Mouse (Mus musculus) fibroblast of lung, adult 2 months (primary cell): ENCODE data around the gene Aplf.

Experiments
- DNase-seq: peaks from one replicate; pipeline ENCODE4 v3.0.0-alpha.2; 2011; ENCODE audit warnings: low read depth

Gene Aplf

DNA sequence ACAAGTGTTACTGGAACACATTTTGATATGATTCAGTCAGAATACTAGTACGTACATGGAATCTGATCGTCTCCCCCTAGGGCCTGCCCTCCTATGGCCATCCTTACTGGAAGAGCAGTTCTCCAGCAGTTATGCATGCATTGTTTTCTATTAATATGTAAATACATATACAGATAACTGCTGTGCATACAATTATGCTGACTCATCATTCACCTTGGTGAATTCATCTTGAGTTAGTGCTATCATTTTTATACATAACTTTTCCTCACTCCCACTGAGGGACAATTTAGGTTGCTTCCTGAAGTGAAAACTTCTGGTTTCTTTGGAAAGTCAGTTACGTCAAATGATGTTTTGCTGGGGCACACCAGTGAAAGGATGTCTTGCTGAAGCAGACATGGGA is 48.8 kb downstream of the Aplf start:
- no peak for DNase-seq

DNA sequence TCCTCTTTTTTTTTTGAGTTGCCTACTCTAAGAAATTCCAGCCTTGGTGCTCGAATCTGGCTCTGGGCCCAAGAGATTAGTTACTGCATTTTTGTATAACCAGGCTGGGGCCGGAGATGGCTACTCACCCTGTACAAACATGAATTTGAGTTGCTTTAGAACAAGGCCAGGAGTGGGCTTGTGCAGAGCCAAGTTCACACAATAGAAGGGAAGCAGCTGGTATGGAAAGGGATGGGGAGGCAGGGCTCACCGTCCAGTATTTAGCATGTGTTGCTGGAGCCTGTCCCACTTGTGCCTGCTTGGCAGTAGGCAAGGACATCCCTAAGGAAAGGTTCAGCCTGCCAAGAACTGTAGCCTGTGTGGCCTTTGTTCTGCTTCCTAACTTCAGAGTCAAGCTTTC is 50.7 kb downstream of the Aplf start:
- DNase-seq, result peak; percentile 35

DNA sequence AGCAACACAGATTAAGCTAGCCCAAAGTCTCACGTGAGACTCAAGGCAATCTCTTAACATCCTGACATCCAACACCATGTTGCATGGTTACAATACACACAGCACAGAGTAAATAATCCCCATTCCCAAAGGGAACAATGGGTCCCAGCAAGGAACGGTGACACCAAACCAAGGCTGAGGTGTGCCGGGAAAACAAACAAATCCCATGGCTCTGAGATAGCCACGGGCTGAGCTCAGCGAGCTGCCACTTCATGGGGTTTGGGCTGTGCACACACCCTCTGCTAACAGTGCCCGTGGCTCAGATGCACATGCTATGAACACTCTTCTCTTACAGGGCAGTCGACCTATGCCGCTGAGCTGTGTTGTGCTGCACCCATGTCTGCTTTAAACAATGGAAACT is 54.0 kb downstream of the Aplf start:
- no peak for DNase-seq

DNA sequence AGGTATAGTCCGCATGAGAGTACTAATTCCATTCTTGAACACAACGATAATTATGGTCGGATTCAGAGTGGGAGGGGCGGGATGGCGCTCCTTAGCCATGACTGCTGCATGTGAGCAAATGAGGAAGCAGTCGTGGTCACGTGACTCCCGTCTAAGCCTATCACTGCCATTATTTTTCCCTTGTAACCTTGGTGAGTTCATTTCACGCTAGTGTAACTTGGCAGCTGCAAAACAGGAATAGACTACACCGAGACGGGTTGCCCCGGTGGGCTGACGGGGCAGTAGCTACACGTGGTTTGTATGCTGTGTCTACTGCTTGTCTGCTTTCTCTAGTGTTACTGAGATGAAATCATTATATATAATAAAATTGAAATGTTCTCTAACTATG is 56.3 kb downstream of the Aplf start:
- DNase-seq, result no peak

DNA sequence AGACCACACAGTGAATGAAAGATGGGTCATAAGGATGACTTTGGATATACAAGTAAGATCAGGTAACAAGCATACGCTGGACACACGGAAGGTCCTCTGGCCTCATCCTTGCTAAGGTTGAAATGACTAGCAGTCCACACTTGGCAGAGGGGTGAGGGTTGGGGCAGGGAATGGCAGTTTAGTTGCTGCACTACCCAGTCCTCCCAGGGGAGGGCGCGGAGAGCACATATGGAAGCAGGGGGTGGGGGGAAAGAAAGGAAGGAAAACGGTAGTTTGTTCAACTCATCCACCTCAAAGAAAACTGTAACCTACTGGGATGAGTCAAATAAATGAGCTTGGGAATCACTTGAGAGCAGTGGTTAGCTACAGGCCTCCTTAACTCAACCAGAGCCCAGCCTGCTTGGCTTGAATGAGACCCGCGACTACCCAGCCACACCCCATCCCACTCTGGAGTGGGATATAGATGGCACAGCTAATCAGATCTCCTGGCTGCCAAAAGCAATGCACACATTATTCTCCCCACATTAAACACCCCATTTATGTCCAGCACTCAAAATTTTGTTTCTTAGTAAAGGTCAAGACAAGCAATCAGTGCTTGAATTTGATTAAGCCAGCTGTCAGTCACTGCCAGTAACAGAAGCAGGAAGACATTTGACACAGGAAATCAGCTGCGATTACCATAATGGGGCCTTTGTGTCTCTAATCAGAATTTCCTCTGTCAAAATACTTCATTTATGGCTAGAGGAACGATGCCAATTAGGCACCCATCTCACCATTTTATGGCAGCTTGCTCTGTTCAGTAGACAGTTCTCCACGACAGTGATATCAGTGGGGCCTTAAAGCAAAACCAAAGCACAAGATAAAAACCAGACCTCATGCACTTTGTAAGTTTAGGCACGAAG is 56.9 kb downstream of the Aplf start:
- DNase-seq, result no peak

DNA sequence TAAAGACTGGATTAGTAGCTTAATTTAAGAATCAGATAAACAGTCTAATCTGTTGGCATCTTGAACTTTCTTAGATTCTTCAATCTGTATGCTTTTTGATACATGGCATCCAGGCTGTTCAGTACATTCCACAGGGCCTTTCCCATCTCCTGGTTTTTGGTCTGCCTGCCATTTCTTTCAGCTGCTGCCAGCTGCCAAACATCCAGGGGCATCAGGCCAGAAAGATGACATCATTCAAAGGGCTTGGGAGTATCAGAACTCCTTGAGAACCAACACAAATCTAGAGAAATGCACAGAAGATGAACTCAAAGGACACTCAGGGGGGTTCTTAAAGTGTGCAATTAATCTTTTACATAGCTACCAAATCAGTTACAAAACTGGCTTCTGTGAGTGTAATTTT is 72.2 kb downstream of the Aplf start:
- no peak for DNase-seq

DNA sequence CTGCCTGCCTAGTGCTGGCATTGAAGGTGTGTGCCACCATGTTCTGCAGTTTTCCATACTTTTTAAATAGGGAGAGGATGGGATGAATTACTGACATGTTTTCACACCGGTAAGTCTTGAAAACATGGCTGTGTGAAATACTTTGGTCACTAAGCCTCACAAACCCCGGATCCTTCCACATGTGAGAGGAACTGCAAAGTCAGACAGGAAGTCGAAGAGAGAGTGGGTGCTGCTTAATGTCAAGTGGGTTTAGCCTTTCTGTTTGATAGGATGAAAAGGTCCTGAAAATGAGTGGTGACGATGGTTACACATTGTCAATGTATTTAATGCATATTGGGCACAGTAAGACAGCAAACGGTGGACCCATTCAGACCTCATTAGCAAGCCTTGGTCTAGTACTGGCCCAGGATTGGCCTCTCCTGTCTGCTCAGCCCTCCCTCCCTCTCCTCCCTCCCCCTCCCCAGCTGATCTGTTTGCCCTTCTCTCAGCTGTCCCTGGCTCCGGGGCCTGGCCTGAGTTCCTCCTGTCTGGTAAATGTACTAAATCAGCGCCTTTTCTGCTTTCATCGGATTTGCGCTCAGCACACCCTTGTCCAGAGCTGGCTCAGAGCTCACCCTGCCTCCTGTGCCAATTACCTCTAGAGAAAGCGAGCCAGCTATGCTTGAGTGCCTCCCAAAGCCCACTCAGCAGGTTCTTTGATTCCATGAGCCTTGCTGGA is 74.7 kb downstream of the Aplf start:
- DNase-seq, result no peak

DNA sequence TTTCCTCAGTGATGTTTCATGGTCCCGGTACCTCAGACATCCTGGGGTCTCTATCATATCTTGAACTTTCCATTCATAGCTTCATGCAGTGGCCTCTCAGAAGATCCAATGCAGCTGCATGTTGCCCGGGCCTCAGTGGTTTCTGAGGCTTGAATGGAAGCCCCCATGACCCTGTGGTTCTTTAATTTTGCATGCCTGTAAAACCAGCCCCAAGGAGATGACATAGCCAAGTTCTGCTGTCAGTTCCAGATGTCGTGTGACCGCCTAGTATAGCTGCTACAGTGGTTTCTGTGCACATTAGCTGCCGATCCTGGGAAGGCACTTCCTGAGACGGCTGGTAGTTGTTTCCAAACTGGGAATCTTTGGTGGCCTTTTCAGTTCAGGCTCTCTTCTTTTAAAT is 77.8 kb downstream of the Aplf start:
- DNase-seq, result no peak

DNA sequence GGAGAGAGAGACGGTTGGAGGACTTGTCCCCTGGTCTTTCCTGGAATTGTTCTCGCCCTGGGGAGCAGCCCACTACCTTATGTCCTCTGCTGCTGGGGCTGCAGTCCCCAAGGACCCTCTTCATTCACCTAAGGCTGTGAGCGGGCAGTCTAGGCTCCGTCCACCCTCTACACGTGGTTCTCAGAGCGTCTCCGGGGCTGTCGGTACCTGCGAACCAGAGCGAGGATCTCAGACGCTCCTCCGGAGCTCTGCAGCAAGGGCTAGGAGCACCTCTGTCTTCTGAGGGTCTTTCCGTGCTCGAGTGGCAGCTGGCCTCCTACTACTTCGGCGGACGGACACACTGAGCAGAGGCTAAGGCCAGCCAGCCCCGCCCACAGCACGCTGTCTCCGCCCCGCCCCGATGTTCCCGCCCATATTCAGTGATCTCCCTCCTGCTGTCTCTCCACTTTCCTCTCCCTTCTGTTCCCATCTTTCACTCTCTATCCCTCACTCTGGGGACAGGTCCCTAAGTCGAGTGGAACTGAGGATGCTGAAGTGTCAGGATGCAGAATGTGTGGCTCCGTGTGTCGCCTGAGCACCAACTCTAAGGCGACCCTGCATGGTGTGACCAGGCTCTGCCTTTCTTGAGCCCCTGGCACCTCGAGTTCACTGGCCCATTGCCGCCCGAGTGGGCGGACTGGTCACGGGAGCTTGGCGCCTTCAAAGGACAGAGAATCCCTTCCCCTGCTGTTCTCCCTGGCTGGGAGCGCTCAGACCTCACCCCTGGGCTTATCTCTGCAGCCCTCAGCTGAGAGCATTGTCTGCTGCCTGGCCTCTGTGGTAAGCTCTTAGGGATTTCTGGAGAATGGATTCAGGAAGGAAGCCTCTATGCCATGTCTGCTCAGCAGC is 81.4 kb downstream of the Aplf start, which contains the start of gene Prokr1:
TSS of gene Prokr1 (minus strand) at position 350 of the 888 bp plus-strand sequence.
- no peak for DNase-seq

DNA sequence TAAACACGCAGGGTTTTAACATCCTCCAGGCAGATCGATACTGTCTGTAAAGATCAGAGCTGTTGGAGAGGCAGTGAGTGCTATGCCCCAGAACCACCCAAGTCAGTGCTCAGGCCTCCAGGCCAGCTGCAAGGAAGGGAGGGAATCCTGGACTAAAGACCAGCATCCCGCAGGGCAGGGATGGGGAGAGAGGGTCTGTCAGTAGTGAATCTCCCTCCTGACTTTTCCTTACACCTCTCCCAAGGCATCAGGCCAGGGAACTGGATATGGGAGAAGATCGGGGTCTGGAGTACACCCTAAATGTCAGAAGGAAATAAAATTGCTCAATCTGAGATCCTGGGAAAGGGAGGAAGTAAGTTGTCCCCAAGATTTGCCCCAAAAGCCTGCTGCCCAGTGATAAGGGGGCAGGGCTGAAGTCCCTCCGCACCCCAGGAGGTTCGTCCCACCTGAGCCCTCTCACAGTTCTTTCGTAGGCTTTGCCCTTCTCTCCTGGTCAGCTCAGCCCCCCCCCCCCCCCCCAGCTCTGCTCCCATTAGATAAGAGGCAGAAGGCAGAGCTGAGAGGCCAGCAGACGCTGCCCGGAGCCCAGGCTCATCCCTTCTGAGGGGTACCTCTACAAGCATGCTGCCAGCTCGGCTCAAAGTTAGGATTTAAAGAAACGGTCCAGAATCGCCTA is 82.1 kb downstream of the Aplf start:
- DNase-seq, result no peak

DNA sequence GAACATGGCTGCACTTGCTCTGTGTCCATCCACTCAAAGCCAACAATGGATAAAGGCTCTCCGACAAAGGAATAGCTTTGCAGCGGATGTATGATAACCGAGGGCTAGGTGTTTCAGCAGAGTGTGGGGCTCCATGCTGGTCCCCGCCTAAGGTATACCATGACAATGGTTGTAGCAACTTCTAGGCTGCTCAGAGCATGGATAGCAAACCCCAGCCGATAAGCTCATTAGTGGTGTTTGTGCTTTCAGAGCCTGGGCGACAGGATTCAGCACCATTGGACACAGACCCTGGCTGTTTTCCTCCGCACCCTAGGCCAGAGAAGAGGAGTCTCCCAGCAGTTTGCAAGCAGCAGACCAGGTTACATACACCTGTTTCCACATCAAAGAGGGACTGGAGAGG is 88.0 kb downstream of the Aplf start:
- DNase-seq, result no peak

DNA sequence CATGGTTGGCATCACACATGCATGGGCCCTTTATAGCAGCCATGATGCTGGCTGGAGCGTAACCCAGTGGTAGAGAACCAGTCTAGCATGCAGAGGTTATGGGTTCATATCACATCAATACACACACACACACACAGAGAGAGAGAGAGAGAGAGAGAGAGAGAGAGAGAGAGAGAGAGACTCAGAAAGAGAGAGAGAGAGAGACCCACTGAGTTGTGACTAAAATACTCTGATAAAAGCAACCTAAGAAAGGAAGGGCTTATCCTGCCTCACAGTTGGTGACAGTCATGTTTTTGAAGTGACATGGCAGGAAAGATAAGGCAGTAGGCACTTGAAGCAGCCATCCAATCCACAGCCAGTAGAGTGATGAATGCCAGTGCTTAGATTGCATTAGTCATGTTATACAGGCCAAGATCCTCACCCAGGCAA is 88.8 kb downstream of the Aplf start:
- no peak for DNase-seq

DNA sequence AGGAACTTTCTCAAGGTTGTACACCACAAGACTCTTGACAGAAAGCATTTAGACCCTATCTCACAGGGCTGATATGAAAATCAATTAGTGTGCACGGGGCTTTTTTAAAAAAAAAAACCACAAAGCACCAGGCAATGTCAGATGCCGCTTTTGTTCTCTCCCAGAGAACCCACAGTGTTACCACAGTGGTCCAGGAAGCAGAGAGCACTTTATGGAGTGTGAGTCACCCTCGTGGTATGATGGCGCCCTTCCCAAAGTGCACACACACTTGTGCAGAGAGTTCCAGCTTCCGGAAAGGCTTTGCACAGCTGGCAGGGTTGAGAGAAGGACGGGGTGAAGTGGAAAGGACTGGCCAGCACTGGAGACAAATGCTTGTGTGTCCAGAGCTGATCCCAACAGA is 89.5 kb downstream of the Aplf start:
- peak; percentile 86 for DNase-seq

DNA sequence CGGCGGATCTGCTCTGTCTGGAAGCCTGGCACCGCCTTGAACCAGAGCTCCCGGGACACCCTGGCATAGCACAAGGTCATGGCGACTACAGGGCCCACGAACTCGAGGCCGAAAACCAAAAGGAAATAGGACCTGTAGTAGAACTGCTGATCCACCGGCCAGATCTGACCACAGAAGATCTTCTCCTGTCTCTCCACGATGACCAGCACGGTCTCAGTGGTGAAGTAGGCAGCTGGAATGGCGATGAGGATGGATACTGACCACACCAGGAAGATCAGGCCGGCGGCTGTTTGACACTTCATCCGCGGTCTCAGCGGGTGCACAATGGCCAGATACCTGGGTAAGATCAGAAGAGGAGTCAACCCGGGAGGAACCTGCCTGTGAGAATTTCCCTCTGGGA is 90.4 kb downstream of the Aplf start:
- no peak for DNase-seq

DNA sequence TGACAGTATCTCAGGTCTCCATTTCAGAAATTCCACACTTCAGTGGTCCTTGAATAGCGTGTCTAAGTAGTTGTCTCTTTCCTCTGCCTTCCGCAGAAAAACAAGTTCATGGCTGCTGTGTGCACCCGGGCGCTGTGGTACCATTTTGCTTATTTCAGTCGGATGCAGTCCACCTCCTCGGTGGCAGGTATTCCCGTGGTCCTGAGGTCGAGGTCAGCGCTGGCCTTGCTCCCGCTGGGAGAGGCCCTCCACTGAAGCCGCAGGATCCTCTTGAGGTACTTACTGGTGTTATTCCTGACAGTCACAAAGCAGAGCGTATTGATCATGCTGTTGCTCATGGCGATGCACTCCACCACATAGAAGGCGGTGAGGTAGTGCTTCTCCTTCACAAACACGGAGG is 90.9 kb downstream of the Aplf start:
- no peak for DNase-seq
